Mouse (Mus musculus) erythroblast, embryonic 14.5 days (primary cell): ENCODE data around the gene Snap29.

ENCODE experiments used
- GATA1 ChIP-seq: IDR thresholded peaks from 2 replicates; pipeline ENCODE4 v1.6.1; 2012; ENCODE audit warnings: low read length, inconsistent platforms, mixed read lengths
- TAL1 ChIP-seq: IDR thresholded peaks from 3 replicates; pipeline ENCODE4 v1.6.1; 2012; ENCODE audit warnings: low read length, inconsistent platforms, mixed read lengths

GRCm38 (mm10) chr16:17383594-17384326 is 22.0 kb upstream of the Snap29 start:
- TF ChIP-seq GATA1 (no peak), TAL1 (no peak)
